Mouse (Mus musculus) hindbrain, embryonic 16.5 days (tissue): ENCODE results near the gene Dedd2. TPM values are rescaled to one million over a fixed set of nuclear protein-coding genes. Genes with fewer than 3 reads are reported as not detected.

Experiments used
- ATAC-seq: fragments of 200-750 bp; cut with Nextera tagmentation; 2 replicates; pipeline ENCODE4 v1.8.0; 2017; ENCODE audit warnings: moderate TSS enrichment, moderate library complexity
- H3K27ac ChIP-seq: fragments of 300-500 bp; sonication (generic); 2 replicates; pipeline ENCODE4 v1.5.1; 2014; ENCODE audit warnings: low read depth, mild to moderate bottlenecking, control low read depth, low read length, moderate library complexity
- H3K27me3 ChIP-seq: fragments of 300-500 bp; sonication (generic); replicated peaks from 2 replicates; pipeline ENCODE4 v1.6.1; 2014; ENCODE audit warnings: low read length; ENCODE audit not compliant: control insufficient read depth, insufficient read depth
- H3K36me3 ChIP-seq: fragments of 300-500 bp; sonication (generic); 2 replicates; pipeline ENCODE4 v1.6.1; 2014; ENCODE audit warnings: mild to moderate bottlenecking, low read length, moderate library complexity, mixed read lengths; ENCODE audit not compliant: control insufficient read depth, insufficient read depth
- H3K4me1 ChIP-seq: fragments of 300-500 bp; sonication (generic); 2 replicates; pipeline ENCODE4 v1.6.1; 2014; ENCODE audit warnings: low read depth, low read length; ENCODE audit not compliant: control insufficient read depth, insufficient read depth
- H3K4me2 ChIP-seq: fragments of 300-500 bp; sonication (generic); 2 replicates; pipeline ENCODE4 v1.6.1; 2014; ENCODE audit warnings: mild to moderate bottlenecking, low read length, control low read depth, moderate library complexity
- H3K4me3 ChIP-seq: fragments of 300-500 bp; sonication (generic); 2 replicates; pipeline ENCODE4 v1.5.1; 2014; ENCODE audit warnings: mild to moderate bottlenecking, low read length, control low read depth, moderate library complexity
- H3K9ac ChIP-seq: fragments of 300-500 bp; sonication (generic); 2 replicates; pipeline ENCODE4 v1.6.1; 2014; ENCODE audit warnings: low read depth, mild to moderate bottlenecking, control low read depth, low read length, moderate library complexity
- H3K9me3 ChIP-seq: fragments of 300-500 bp; sonication (generic); 2 replicates; pipeline ENCODE4 v1.6.1; 2014; ENCODE audit warnings: mild to moderate bottlenecking, low read length, moderate library complexity; ENCODE audit not compliant: control insufficient read depth
- WGBS: fragments of 180-500 bp; shearing (Covaris S2); extraction: QIAGEN DNeasy Blood & Tissue Kit; methylation state at CpG from one replicate; pipeline ENCODE4 v1.1.7; 2014; 5-methylcytosine and 5-hydroxymethylcytosine counted together
- polyA plus RNA-seq: library from polyadenylated mRNA; unstranded; fragments of >200 nt; fragmentation: Nextera tagmentation; extraction: Ambion mirVana; gene quantifications from 2 replicates; pipeline ENCODE4 v1.2.1, GENCODE M21; 2015

Gene Dedd2
- polyA plus RNA-seq, 1 experiment from 2014 or later: 14.8 TPM

- 28% methylated on average over 21 of the region's 21 CpGs for WGBS
- no peak overlapping the region for H3K4me3 ChIP-seq
- no peaks in the 10 kb centered on the region for H3K36me3 ChIP-seq
- peaks cover 2% of the 10 kb centered on the region for H3K27me3 ChIP-seq
- no peak overlapping the region for H3K9ac ChIP-seq
- H3K4me2 ChIP-seq: peak overlapping the region; percentile 22; the same call in 1 of the 2 replicates
- H3K27ac ChIP-seq: no peak overlapping the region
- H3K9me3 ChIP-seq: no peaks in the 10 kb centered on the region
- peak; percentile 90 for ATAC-seq
- no peaks in the 10 kb centered on the region for H3K4me1 ChIP-seq
Measured at GRCm38 (mm10) chr7:25187662-25188650, 32.5 kb downstream of the Dedd2 start.

- no peak overlapping the region for H3K4me2 ChIP-seq
- H3K27ac ChIP-seq: no peak overlapping the region
- H3K4me3 ChIP-seq: no peak overlapping the region
- H3K9ac ChIP-seq: no peak overlapping the region
- H3K36me3 ChIP-seq: no peaks in the 10 kb centered on the region
- 80% methylated on average over 6 of the region's 6 CpGs for WGBS
- H3K27me3 ChIP-seq: peaks cover 9% of the 10 kb centered on the region
- ATAC-seq: no peak
- no peaks in the 10 kb centered on the region for H3K9me3 ChIP-seq
- peaks cover 21% of the 10 kb centered on the region for H3K4me1 ChIP-seq
Measured at GRCm38 (mm10) chr7:25184091-25184490, 36.3 kb downstream of the Dedd2 start.

- Histone ChIP-seq H3K27ac (no peak overlapping the region), H3K9me3 (no peaks in the 10 kb centered on the region), H3K36me3 (no peaks in the 10 kb centered on the region), H3K4me1 (peaks cover 32% of the 10 kb centered on the region), H3K4me3 (peak overlapping the region; percentile 31), H3K27me3 (peaks cover 9% of the 10 kb centered on the region), H3K9ac (peak overlapping the region; percentile 33), H3K4me2 (peak overlapping the region; percentile 59)
- ATAC-seq: no peak
- 3% methylated on average over 21 of the region's 21 CpGs for WGBS
Measured at GRCm38 (mm10) chr7:25181814-25182213, 38.6 kb downstream of the Dedd2 start.

- peak overlapping the region; percentile 59 for H3K4me2 ChIP-seq
- no peak overlapping the region for H3K27ac ChIP-seq
- ATAC-seq: no peak
- H3K27me3 ChIP-seq: peaks cover 9% of the 10 kb centered on the region
- peak overlapping the region; percentile 33 for H3K9ac ChIP-seq
- H3K36me3 ChIP-seq: no peaks in the 10 kb centered on the region
- WGBS: 1% methylated on average over 15 of the region's 15 CpGs
- H3K9me3 ChIP-seq: no peaks in the 10 kb centered on the region
- H3K4me1 ChIP-seq: peaks cover 37% of the 10 kb centered on the region
- H3K4me3 ChIP-seq: peak overlapping the region; percentile 31
Measured at GRCm38 (mm10) chr7:25181331-25181790, 39.1 kb downstream of the Dedd2 start.

- peak overlapping the region; percentile 94 for H3K27ac ChIP-seq
- ATAC-seq: no peak
- H3K4me1 ChIP-seq: peaks cover 39% of the 10 kb centered on the region
- peak overlapping the region; percentile 59 for H3K4me2 ChIP-seq
- H3K9me3 ChIP-seq: no peaks in the 10 kb centered on the region
- H3K9ac ChIP-seq: peak overlapping the region; percentile 79; the same call in 1 of the 2 replicates
- H3K36me3 ChIP-seq: no peaks in the 10 kb centered on the region
- WGBS: 3% methylated on average over 6 of the region's 6 CpGs
- peaks cover 9% of the 10 kb centered on the region for H3K27me3 ChIP-seq
- H3K4me3 ChIP-seq: peak overlapping the region; percentile 47
Measured at GRCm38 (mm10) chr7:25180512-25180911, 39.9 kb downstream of the Dedd2 start.

GRCm38 (mm10) chr7:25179606-25180161, 40.7 kb downstream of the Dedd2 start, which contains the start of gene Pou2f2:
Gene Pou2f2, minus strand, starts transcription at chr7:25179726.
- H3K9me3 ChIP-seq: no peaks in the 10 kb centered on the region
- H3K27ac ChIP-seq: peak within 1 kb of the TSS; percentile 94
- peak within 1 kb of the TSS; percentile 47 for H3K4me3 ChIP-seq
- peak within 1 kb of the TSS; percentile 79 for H3K9ac ChIP-seq
- peak within 1 kb of the TSS; percentile 59 for H3K4me2 ChIP-seq
- under 1% methylated on average over 39 of the region's 56 CpGs for WGBS
- ATAC-seq: peak; percentile 95
- H3K4me1 ChIP-seq: peaks cover 47% of the 10 kb centered on the region
- H3K27me3 ChIP-seq: peaks cover 9% of the 10 kb centered on the region
- H3K36me3 ChIP-seq: no peaks in the 10 kb centered on the region

- no peaks in the 10 kb centered on the region for H3K36me3 ChIP-seq
- H3K4me3 ChIP-seq: peak overlapping the region; percentile 47
- H3K4me2 ChIP-seq: peak overlapping the region; percentile 59
- H3K9me3 ChIP-seq: no peaks in the 10 kb centered on the region
- H3K27ac ChIP-seq: peak overlapping the region; percentile 94
- WGBS: under 1% methylated on average over 56 of the region's 56 CpGs
- ATAC-seq: peak; percentile 74
- H3K4me1 ChIP-seq: peaks cover 52% of the 10 kb centered on the region
- H3K27me3 ChIP-seq: peaks cover 9% of the 10 kb centered on the region
- H3K9ac ChIP-seq: peak overlapping the region; percentile 79
Measured at GRCm38 (mm10) chr7:25178787-25179605, 41.4 kb downstream of the Dedd2 start.

GRCm38 (mm10) chr7:25178317-25178716, 42.1 kb downstream of the Dedd2 start:
- no peak for ATAC-seq
- H3K27ac ChIP-seq: peak overlapping the region; percentile 94
- H3K9ac ChIP-seq: peak overlapping the region; percentile 79
- peaks cover 9% of the 10 kb centered on the region for H3K27me3 ChIP-seq
- H3K9me3 ChIP-seq: no peaks in the 10 kb centered on the region
- no peaks in the 10 kb centered on the region for H3K36me3 ChIP-seq
- H3K4me1 ChIP-seq: peaks cover 56% of the 10 kb centered on the region
- H3K4me2 ChIP-seq: peak overlapping the region; percentile 59
- under 1% methylated on average over 15 of the region's 17 CpGs for WGBS
- H3K4me3 ChIP-seq: peak overlapping the region; percentile 47
